Mouse (Mus musculus) frontal cortex, adult 2 months (tissue): ENCODE results near the gene Snrpc. TPM values are rescaled to one million over a fixed set of nuclear protein-coding genes. Genes with fewer than 3 reads are reported as not detected.

Experiments used
- DNase-seq, 2 experiments: peaks; one replicate each; pipeline ENCODE4 v3.0.0; 2022; ENCODE audit warnings: low spot score in 1 of 2; ENCODE audit errors: extremely low spot score in 1 of 2
- polyA plus RNA-seq: library from polyadenylated mRNA; depleted of rRNA; stranded (reverse); fragments of >200 nt; gene quantifications from 2 replicates; pipeline ENCODE4 v1.2.3, GENCODE M21; 2012

Gene Snrpc
- polyA plus RNA-seq, 1 experiment, result 66.1 TPM

GRCm38 (mm10) chr17:27819011-27819410, 18.9 kb upstream of the Snrpc start:
- no peak for DNase-seq

DNA sequence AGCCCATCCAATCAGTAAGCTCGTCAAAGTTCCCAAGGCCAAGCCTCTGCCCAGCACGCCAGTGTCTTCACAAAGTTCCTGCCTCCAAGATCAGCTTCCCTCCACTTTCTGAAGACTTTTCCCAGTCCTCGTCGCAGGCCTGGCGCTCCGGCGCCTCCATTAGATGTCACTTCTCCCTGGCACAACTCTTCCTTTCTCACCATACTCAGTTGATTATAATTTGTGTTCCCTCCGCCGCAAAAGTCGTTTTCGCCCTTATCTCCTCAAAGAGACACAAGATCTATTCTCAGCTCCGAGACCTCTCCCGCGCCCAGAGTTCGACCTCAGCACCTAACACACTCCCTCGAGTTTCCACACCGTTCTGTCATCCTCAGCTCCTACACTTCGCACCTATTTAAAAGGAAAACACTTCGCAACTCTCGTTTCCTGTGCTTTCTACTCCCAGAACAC, 18.4 kb upstream of the Snrpc start:
- DNase-seq, result peak in 1 of 2 experiments; percentile 42

- peak in 1 of 2 experiments; percentile 37 for DNase-seq
Observed at GRCm38 (mm10) chr17:27819971-27820567, 17.9 kb upstream of the Snrpc start.

DNA sequence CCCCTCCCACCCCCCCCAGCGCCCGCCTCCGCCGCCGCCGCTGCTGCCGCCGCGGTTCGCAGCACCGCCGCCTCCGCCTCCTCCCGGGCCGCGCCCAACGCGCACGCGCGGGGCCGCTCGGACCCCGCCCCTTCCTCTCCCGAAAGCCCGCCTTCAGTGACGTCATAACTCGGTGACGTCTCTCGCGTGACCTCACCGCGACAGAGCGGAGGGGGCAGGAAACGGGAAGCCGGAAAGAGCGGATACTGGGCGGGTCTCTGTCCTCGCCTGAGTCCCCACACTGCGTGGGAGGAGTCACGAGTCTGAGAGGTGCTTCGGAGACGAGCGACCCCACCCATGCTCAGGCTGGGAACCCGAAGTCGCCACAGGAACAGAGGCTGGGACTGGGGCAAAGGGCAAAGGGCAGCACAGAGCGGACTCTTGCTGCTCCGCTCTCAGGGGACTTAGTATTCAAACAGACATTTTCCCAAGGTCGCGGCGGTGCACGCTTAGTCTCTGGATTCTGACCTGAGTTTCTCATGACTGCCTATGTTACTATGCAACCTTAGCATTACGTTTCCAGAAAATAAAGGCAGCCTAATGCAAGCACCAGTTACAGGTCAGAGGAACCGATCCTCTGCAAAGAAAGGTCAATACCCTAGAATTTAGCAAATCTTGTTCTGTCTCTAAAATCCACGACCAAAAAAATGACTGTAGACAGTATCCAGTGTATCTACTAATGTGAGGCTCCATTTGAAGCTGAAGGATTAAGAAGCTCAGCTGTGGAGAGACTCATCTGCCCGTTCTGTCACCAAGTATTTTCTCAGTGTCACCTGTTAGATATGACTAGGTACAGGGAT, 17.2 kb upstream of the Snrpc start, which contains the start of gene D17Wsu92e:
Gene D17Wsu92e (minus strand): TSS at position 81 of the 839 bp plus-strand sequence.
- DNase-seq, result peak; percentile 95 to 99

DNA sequence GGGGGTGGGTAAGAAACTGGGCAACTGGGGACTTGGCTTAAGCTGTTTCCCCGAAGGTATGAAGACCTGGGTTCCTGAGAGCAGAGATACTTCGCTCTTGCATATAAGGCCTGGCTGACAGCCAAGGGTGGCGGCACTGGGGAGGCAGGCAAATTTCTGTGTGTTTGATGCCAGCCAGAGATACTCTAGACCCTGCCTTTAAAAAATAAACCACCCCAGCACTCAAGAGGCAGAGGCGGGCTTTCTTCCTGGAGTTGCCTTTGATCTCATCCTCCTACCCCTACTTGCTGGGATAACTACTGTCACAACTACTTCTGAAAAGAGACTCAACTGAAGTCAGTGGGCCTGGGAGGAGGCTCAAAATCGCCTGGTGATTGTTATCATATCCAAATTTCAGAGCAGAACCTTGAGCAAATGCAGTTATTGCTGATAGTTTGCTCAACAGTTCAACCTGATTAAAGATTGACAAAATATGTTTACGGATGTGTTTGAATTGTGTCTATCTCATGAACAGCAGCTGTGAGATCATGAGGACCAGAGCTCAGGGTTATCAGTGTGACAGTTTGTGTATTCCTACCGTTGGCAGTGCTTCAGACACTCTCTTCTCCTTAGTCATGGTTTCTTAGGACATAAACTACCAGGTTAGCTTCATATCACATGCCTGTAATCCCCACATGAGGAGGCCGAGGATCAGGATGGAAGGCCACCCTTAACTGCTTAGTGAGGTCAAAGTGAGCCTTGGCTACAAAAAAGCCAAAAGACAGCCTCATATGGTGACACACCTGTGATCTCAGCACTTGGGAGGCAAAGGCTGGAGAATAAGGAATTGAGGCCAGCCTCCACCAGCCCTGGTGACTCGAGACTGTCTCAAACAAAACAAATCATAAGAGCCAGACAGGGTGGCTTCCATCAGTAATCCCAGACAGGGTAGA, 16.3 kb upstream of the Snrpc start:
- no peak for DNase-seq

GRCm38 (mm10) chr17:27823142-27823905, 14.6 kb upstream of the Snrpc start:
- DNase-seq, result no peak

DNA sequence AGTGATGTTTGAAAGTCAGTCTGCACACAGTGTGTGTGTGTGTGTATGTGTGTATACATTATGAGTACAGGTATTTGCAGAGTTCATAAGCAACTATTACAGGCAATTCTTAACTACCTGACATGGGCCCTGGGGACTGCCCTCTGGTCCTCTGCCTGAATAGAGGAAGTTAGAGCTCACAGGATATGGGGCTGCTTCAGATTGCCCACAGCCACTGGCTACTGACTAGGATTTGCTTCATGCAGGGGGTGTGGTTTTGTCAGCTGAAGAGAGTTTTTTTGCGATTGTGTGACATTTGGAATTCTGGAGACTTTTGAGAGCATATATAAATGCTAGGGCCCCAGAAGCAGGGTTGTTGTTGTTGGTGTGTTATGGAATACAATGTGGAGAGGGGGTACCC, 13.0 kb upstream of the Snrpc start:
- no peak for DNase-seq

DNA sequence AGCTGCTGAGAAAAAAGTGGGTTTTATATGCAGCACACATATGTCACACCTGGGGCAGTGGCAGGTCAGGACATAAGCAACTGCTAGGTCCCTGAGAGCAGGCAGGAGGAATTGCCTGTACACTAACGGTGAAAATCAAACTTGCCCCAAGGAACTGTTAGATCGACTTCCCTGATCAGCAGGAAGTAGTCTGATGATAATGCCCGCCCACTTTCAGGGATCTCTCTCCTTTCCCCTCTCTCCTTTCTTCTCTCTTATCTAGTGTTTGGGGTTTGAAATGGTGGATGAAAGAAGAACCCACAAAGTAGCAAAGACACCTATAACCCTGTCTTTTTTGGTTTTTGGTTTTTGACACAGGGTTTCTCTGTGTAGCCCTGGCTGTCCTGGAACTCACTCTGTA, 12.4 kb upstream of the Snrpc start:
- no peak for DNase-seq

GRCm38 (mm10) chr17:27825984-27826905, 11.7 kb upstream of the Snrpc start:
- peak in 1 of 2 experiments; percentile 38 for DNase-seq

DNA sequence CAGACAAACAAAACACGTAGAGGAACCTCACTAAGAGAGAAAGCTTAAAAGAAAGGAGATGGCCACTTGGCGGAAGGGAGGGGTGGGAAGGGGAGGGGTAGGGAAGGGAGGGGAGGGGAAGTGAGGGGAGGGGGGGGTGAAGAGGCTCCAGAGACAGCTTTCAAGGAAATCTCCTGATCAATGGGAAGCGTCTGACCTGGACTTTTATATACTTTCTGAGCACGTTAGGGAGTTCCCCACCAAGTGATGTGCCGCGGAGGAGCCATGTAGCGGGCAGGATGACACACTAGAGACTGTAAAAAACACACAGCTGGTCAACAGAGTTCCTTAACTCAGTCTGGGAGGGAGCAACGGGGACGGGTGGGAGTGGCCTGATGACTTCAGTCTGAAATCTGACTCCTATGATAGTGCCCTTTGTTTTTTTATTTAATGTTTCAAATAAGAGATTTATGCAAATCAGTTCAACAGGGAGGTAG, 11.0 kb upstream of the Snrpc start:
- DNase-seq, result no peak

- no peak for DNase-seq
Observed at GRCm38 (mm10) chr17:27827511-27827910, 10.4 kb upstream of the Snrpc start.

- no peak for DNase-seq
Observed at GRCm38 (mm10) chr17:27830411-27830810, 7.5 kb upstream of the Snrpc start.

- peak; percentile 96 to 98 for DNase-seq
Observed at GRCm38 (mm10) chr17:27839469-27840252, 1.7 kb downstream of the Snrpc start.

- DNase-seq, result no peak
Observed at GRCm38 (mm10) chr17:27848351-27848750, 10.4 kb downstream of the Snrpc start.

DNA sequence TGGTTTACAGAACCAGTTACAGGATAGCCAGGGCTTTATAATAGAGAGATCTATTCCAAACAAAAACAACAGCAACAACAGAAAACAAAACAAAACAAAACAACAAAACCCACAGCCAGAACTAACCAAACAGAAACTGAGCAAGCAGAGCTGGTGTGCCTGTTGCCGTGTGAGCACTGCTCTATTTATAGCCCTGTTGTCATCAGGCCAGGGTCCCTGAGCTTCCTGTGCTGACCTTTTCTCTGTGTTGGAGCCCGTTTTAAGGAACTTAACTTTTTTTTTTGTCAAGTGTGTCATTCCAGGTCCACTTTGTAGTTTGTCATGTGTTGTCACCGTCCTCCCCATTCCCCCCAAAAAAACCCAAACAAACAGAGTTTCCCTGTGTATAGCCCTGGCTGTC, 13.1 kb downstream of the Snrpc start:
- no peak for DNase-seq

DNA sequence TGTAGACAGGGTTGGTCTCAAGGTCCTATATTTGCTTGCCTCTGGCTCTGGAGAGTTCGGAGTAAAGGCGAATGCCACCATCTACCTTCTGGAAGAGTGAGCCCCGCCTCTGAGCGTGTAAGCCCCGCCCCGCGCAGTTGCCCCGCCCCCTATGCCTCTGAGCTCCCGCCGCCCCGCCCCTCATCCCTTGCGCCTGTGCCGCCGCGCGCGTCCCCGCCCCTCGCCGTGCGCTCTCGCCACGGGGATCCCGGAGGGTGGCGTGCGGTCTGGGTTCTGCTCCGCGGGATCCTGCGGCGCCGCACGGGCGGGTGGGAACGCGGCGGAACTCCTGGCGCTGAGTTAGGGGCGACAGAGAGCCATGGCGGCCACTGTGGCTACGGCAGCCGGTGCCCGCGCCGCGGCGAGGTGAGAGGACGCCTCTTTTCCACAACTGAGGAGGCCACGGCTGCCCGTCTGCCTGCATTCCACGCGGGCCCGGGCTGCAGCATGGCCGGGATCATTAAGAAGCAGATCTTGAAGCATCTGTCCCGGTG, 18.4 kb downstream of the Snrpc start, which contains the start of gene Uhrf1bp1:
Gene Uhrf1bp1 (plus strand): TSS at position 177 of the 533 bp plus-strand sequence.
- DNase-seq, result peak; percentile 11 to 77

DNA sequence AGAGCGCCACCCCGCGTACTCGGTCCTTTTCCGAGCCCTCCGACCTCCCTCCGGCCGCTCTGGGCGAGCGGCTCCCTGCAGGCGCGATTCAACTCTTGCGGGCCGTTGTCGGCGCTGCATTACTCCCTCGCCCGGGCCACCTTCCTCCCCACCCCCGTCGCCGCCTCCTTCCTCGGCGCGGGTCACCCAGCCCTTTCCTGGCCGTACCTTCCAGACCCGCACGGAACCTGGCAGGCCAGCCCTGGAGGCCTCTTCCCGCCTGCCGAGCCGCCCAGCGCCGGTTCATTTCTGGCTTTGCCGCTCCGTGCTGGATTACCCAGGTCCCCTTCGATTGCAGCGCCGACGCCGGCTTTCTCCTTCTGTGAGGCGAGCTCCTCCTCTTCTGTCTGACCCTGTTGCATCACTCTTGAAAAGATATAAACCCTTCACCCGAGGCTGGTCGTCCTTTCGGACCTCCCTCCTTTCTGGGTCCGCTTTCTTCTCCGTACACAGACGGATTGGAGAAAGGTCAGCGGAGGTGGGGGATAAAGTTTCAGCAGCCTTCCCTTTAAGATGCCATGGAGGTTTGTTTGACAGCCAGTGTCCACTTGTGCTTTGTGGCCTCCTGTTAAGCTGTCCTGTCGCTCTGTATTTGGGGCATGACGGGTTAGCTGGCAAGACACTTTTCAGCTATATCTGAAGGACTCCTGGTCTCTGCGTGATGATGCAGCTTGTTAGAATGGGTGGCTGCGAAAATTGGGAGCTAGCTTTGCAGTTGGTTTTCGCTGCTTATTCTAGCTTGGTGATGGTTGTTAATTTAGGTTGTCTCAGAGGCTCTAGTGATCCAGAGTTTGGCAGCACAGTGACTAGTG, 19.1 kb downstream of the Snrpc start:
- DNase-seq, result peak in 1 of 2 experiments; percentile 32
